Mouse (Mus musculus): ENCODE measurements around the gene Tbc1d5.

DNA sequence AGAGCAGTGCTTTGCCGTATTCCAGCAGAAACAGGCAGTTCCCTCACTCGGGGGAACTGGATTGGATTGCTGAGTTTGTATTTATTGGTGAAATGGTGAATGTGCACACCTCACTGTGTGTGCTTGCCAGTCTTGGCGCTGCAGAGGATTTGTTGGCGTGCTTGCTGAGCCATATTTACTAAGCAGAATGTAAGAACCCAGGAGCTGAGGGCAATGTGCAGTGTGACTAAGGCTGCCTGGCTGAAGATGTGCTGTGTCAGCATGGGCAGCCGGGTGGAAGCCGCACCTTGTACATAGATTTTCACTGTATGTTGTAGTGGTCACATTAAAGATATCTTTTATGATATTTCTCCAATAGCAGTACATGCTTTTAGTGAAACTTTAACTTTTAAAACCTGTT lies 491.0 kb downstream of the Tbc1d5 start:
- TF ChIP-seq POLR2A (IDR thresholded peaks at IDR 0.05; ENCODE audit: low read depth, low read length) = no peak
- no peak for TF ChIP-seq E2F4 (IDR thresholded peaks at IDR 0.05; ENCODE audit: insufficient replicate concordance, low read depth, low read length)
- no peak for TF ChIP-seq CTCF (conservative IDR thresholded peaks at IDR 0.05 in 1 of 2, IDR thresholded peaks at IDR 0.05 in 1 of 2; ENCODE audit: low read depth in 2 of 2, low read length in 2 of 2)
- no peak for TF ChIP-seq MAFK (IDR thresholded peaks at IDR 0.05; ENCODE audit: insufficient replicate concordance, low read length)
- TF ChIP-seq MAX (IDR thresholded peaks at IDR 0.05; ENCODE audit: low read length) = no peak
- no peak for TF ChIP-seq USF1 (IDR thresholded peaks at IDR 0.05; ENCODE audit: low read depth, low read length)
- no peak for TF ChIP-seq MEF2A (IDR thresholded peaks at IDR 0.05; ENCODE audit: borderline replicate concordance, low read depth, low read length)
- no peak for TF ChIP-seq TCF12 (IDR thresholded peaks at IDR 0.05; ENCODE audit: low read depth, low read length)
- TF ChIP-seq RCOR1 (conservative IDR thresholded peaks at IDR 0.05; ENCODE audit: low read depth, low read length) = no peak
- TF ChIP-seq SIN3A (IDR thresholded peaks at IDR 0.05; ENCODE audit: low read length) = no peak
- no peak for TF ChIP-seq TBP (conservative IDR thresholded peaks at IDR 0.05; ENCODE audit: low read depth, low read length)
